Mouse (Mus musculus) midbrain, embryonic 10.5 days (tissue): ENCODE results near the gene Smagp. TPM values are rescaled to one million over a fixed set of nuclear protein-coding genes. Genes with fewer than 3 reads are reported as not detected.

Source experiments
- DNase-seq: peaks from one replicate; pipeline ENCODE4 v3.0.0-alpha.2; 2017; ENCODE audit warnings: low spot score
- H3K27ac ChIP-seq: fragments of 300-500 bp; sonication (generic); replicated peaks from 2 replicates; pipeline ENCODE4 v1.5.1; 2016; ENCODE audit warnings: mild to moderate bottlenecking
- H3K27me3 ChIP-seq: fragments of 300-500 bp; sonication (generic); 2 replicates; pipeline ENCODE4 v1.6.1; 2016; ENCODE audit warnings: low read depth, mild to moderate bottlenecking; ENCODE audit not compliant: poor library complexity, severe bottlenecking
- H3K36me3 ChIP-seq: fragments of 300-500 bp; sonication (generic); 2 replicates; pipeline ENCODE4 v1.6.1; 2016; ENCODE audit warnings: mild to moderate bottlenecking, moderate library complexity
- H3K4me1 ChIP-seq: fragments of 300-500 bp; sonication (generic); 2 replicates; pipeline ENCODE4 v1.6.1; 2016
- H3K4me3 ChIP-seq: fragments of 300-500 bp; sonication (generic); 2 replicates; pipeline ENCODE4 v1.5.1; 2016; ENCODE audit warnings: mild to moderate bottlenecking, moderate library complexity
- H3K9me3 ChIP-seq: fragments of 300-500 bp; sonication (generic); replicated peaks from 2 replicates; pipeline ENCODE4 v1.6.1; 2016; ENCODE audit warnings: mild to moderate bottlenecking
- WGBS: fragments of 180-500 bp; shearing (Covaris S2); methylation state at CpG from one replicate; pipeline ENCODE4 v1.1.7; 2016; 5-methylcytosine and 5-hydroxymethylcytosine counted together
- polyA plus RNA-seq: library from polyadenylated mRNA; unstranded; fragments of >200 nt; fragmentation: Nextera tagmentation; extraction: Ambion mirVana; gene quantifications from 2 replicates; pipeline ENCODE4 v1.2.1, GENCODE M21; 2016

The Smagp gene
- polyA plus RNA-seq, 1 experiment from 2014 or later = 4.7 TPM

- Histone ChIP-seq H3K27me3 (peaks cover 68% of the 10 kb centered on the region), H3K4me1 (peaks cover 30% of the 10 kb centered on the region), H3K9me3 (no peaks in the 10 kb centered on the region), H3K4me3 (peak overlapping the region; percentile 87), H3K36me3 (no peaks in the 10 kb centered on the region), H3K27ac (peak overlapping the region; percentile 96; the same call in 1 of the 2 replicates)
- WGBS = 3% methylated on average over 12 of the region's 12 CpGs
- peak; percentile 49 for DNase-seq
Observed at GRCm38 (mm10) chr15:100598883-100599275, 37.9 kb downstream of the Smagp start.

GRCm38 (mm10) chr15:100598287-100598882 is 38.4 kb downstream of the Smagp start:
- Histone ChIP-seq H3K9me3 (no peaks in the 10 kb centered on the region), H3K36me3 (no peaks in the 10 kb centered on the region), H3K4me3 (peak overlapping the region; percentile 87), H3K27me3 (peaks cover 64% of the 10 kb centered on the region), H3K4me1 (peaks cover 30% of the 10 kb centered on the region), H3K27ac (peak overlapping the region; percentile 96; the same call in 1 of the 2 replicates)
- WGBS = 26% methylated on average over 9 of the region's 9 CpGs
- no peak for DNase-seq

DNA sequence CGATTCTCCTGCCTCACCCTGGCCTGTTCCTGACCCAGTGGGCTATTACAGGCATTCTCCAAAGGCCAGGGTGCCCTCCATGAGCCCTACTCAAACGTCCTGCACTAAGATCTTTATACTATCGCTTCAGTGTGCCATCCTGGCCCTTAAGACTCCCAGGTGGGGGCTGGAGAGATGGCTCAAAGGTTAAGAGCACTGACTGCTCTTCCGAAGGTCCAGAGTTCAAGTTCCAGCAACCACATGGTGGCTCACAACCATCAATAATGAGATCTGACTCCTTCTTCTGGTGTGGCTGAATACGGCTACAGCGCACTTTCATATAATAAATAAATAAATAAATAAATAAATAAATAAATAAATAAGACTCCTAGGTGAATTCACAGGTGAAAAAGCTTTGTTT is 43.9 kb downstream of the Smagp start:
- Histone ChIP-seq H3K9me3 (no peaks in the 10 kb centered on the region), H3K4me3 (no peak overlapping the region), H3K27me3 (peaks cover 10% of the 10 kb centered on the region; the same call in 1 of the 2 replicates), H3K27ac (no peak overlapping the region), H3K36me3 (peaks cover 6% of the 10 kb centered on the region; the same call in 1 of the 2 replicates), H3K4me1 (peaks cover 3% of the 10 kb centered on the region; the same call in 1 of the 2 replicates)
- 89% methylated on average over 6 of the region's 6 CpGs for WGBS
- no peak for DNase-seq

DNA sequence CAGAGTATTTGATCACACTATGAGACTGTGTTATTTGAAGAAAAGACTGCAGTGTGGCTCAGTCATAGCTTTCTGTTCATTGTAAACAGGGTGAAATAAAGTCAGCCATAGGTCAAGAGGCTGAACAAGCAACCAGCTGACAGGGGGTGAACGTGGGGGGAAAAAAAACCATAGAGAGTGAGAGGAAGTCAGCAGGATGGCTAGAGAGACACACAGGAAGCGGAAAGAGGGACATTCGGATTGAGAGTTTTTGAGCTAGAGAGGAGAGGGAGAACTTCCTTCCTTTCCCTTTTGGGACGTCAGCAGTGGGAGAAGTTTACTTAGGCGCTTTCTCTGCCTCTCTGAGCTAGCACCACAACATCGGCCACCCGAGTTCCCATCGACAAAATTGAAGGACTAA is 46.3 kb downstream of the Smagp start:
- H3K4me1 ChIP-seq = peaks cover 12% of the 10 kb centered on the region; the same call in 1 of the 2 replicates
- 78% methylated on average over 8 of the region's 8 CpGs for WGBS
- no peak overlapping the region for H3K4me3 ChIP-seq
- no peak overlapping the region for H3K27ac ChIP-seq
- peaks cover 28% of the 10 kb centered on the region for H3K36me3 ChIP-seq
- no peaks in the 10 kb centered on the region for H3K27me3 ChIP-seq
- no peak for DNase-seq
- no peaks in the 10 kb centered on the region for H3K9me3 ChIP-seq

DNA sequence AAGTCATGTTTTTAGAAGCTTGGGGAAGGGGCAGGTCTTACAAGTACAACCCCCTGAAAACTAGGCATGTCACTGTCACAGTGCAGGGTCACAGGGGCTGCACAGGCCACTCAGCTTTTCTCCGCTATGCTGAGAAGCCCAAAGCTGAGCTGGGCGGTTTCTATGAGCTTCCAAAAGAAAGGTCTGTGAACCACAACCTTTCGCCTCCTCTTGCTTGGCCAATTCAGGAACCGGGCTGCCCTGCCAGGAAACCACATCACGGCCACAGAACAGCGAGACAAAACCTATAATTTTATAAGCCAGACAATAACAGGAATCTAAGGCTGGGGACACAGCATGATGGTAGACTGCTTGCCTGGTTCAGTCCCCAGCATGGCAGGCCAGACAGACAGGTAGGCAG is 48.4 kb downstream of the Smagp start:
- H3K27ac ChIP-seq = no peak overlapping the region
- no peak overlapping the region for H3K4me3 ChIP-seq
- 79% methylated on average over 6 of the region's 6 CpGs for WGBS
- no peaks in the 10 kb centered on the region for H3K9me3 ChIP-seq
- H3K4me1 ChIP-seq = peaks cover 12% of the 10 kb centered on the region; the same call in 1 of the 2 replicates
- no peaks in the 10 kb centered on the region for H3K27me3 ChIP-seq
- no peak for DNase-seq
- peaks cover 31% of the 10 kb centered on the region for H3K36me3 ChIP-seq

- no peak overlapping the region for H3K27ac ChIP-seq
- peaks cover 35% of the 10 kb centered on the region for H3K36me3 ChIP-seq
- DNase-seq = no peak
- peaks cover 12% of the 10 kb centered on the region; the same call in 1 of the 2 replicates for H3K4me1 ChIP-seq
- H3K4me3 ChIP-seq = no peak overlapping the region
- H3K27me3 ChIP-seq = no peaks in the 10 kb centered on the region
- WGBS = 83% methylated on average over 4 of the region's 4 CpGs
- no peaks in the 10 kb centered on the region for H3K9me3 ChIP-seq
Observed at GRCm38 (mm10) chr15:100587166-100587565, 49.6 kb downstream of the Smagp start.

DNA sequence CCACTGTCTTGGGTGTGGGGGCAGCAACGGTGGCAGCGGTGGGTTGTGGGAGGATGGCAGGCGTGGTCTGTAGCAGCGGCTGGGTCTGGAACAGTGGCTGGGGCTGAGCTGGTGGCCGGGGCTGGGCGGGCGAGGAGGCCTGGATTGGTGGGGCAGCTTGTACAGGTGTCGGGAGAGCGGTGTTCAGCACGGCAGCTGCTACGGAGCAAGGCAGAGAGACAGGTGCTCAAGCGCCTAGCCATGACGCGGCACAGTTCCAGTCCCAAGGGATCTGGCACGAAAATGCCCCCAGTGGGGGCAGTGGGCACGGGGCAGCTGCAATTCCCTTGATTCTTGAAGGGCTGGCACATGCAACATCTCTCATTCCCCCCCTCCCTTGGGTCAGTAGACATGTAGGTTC is 50.8 kb downstream of the Smagp start:
- H3K4me3 ChIP-seq = no peak overlapping the region
- no peak overlapping the region for H3K27ac ChIP-seq
- H3K4me1 ChIP-seq = peaks cover 12% of the 10 kb centered on the region; the same call in 1 of the 2 replicates
- WGBS = 94% methylated on average over 16 of the region's 16 CpGs
- peaks cover 35% of the 10 kb centered on the region for H3K36me3 ChIP-seq
- no peaks in the 10 kb centered on the region for H3K9me3 ChIP-seq
- DNase-seq = no peak
- H3K27me3 ChIP-seq = no peaks in the 10 kb centered on the region

- no peaks in the 10 kb centered on the region for H3K27me3 ChIP-seq
- no peak for DNase-seq
- H3K4me3 ChIP-seq = no peak overlapping the region
- H3K27ac ChIP-seq = no peak overlapping the region
- no peaks in the 10 kb centered on the region for H3K4me1 ChIP-seq
- H3K9me3 ChIP-seq = no peaks in the 10 kb centered on the region
- WGBS = 92% methylated on average over 10 of the region's 10 CpGs
- peaks cover 31% of the 10 kb centered on the region for H3K36me3 ChIP-seq
Observed at GRCm38 (mm10) chr15:100580108-100580507, 56.6 kb downstream of the Smagp start.

- Histone ChIP-seq H3K27me3 (no peaks in the 10 kb centered on the region), H3K36me3 (peaks cover 30% of the 10 kb centered on the region), H3K4me1 (peaks cover 8% of the 10 kb centered on the region; the same call in 1 of the 2 replicates), H3K4me3 (no peak overlapping the region), H3K27ac (no peak overlapping the region), H3K9me3 (no peaks in the 10 kb centered on the region)
- 89% methylated on average over 16 of the region's 16 CpGs for WGBS
- DNase-seq = no peak
Observed at GRCm38 (mm10) chr15:100577972-100578371, 58.8 kb downstream of the Smagp start.

DNA sequence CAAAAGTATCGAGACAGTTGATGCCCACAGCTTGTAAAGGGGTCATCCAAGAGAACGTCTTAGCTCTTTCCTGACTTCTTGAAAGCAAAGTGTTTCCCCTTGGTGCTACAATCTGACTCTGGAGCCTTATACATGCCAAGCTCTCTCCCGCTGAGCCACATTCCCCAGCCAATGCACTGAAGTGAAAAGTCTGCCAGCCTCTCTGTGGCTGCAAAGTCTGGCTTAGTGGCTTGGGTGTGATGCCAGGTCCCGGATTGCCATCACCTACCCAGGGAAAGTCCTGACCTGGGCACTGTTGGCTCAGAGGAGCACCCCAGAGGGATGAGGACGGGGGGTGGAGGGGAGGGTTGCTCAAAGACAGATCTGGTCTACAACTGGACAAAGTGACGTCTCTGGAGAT is 59.9 kb downstream of the Smagp start:
- 84% methylated on average over 6 of the region's 6 CpGs for WGBS
- no peak for DNase-seq

GRCm38 (mm10) chr15:100576392-100576791 is 60.3 kb downstream of the Smagp start:
- H3K36me3 ChIP-seq = peaks cover 27% of the 10 kb centered on the region
- WGBS = 88% methylated on average over 6 of the region's 6 CpGs
- DNase-seq = no peak

More for the DNA sequence above, 59.9 kb downstream of the Smagp start:
- Histone ChIP-seq H3K27ac (no peak overlapping the region), H3K9me3 (no peaks in the 10 kb centered on the region), H3K4me3 (no peak overlapping the region), H3K36me3 (peaks cover 27% of the 10 kb centered on the region), H3K4me1 (peaks cover 8% of the 10 kb centered on the region; the same call in 1 of the 2 replicates), H3K27me3 (no peaks in the 10 kb centered on the region)

DNA sequence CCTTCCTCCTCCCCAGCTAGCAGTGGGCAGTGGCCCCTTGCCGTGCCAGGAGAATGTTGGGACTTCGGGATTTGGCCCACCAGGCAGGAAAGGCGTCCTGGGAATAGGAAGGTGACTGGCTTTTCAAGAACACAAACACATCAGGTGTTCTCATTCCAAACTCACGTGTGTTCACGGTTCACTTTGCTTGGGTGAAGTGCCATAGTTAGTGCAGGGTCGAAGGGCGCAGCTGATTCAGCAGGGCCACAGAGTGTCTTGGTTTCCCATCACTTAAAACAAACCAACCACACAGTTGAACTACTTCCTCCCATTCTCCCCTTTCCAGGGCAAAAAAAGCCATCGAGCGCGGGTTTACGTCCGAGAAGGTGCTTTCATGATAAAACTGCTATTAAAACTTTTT is 61.4 kb downstream of the Smagp start:
- 82% methylated on average over 12 of the region's 12 CpGs for WGBS
- no peak overlapping the region for H3K4me3 ChIP-seq

More at GRCm38 (mm10) chr15:100576392-100576791, 60.3 kb downstream of the Smagp start:
- no peaks in the 10 kb centered on the region for H3K27me3 ChIP-seq
- peaks cover 8% of the 10 kb centered on the region; the same call in 1 of the 2 replicates for H3K4me1 ChIP-seq
- H3K27ac ChIP-seq = no peak overlapping the region
- H3K4me3 ChIP-seq = no peak overlapping the region
- H3K9me3 ChIP-seq = no peaks in the 10 kb centered on the region

GRCm38 (mm10) chr15:100574378-100574777 is 62.4 kb downstream of the Smagp start:
- Histone ChIP-seq H3K4me3 (no peak overlapping the region), H3K4me1 (peaks cover 8% of the 10 kb centered on the region; the same call in 1 of the 2 replicates), H3K27me3 (no peaks in the 10 kb centered on the region), H3K9me3 (no peaks in the 10 kb centered on the region), H3K27ac (no peak overlapping the region), H3K36me3 (peaks cover 13% of the 10 kb centered on the region; the same call in 1 of the 2 replicates)
- no peak for DNase-seq
- 80% methylated on average over 2 of the region's 2 CpGs for WGBS

More for the DNA sequence above, 61.4 kb downstream of the Smagp start:
- peaks cover 21% of the 10 kb centered on the region for H3K36me3 ChIP-seq
- H3K27ac ChIP-seq = no peak overlapping the region
- no peak for DNase-seq
- H3K27me3 ChIP-seq = no peaks in the 10 kb centered on the region
- no peaks in the 10 kb centered on the region for H3K9me3 ChIP-seq
- peaks cover 8% of the 10 kb centered on the region; the same call in 1 of the 2 replicates for H3K4me1 ChIP-seq
